Mouse (Mus musculus): Measurements from ENCODE around the gene Kcnk10.

- no peak for TF ChIP-seq ZC3H11A (IDR thresholded peaks at IDR 0.05; ENCODE audit: low read depth, low read length)
- TF ChIP-seq HCFC1 (IDR thresholded peaks at IDR 0.05; ENCODE audit: low read depth, low read length): no peak
- no peak for TF ChIP-seq RAD21 (IDR thresholded peaks at IDR 0.05; ENCODE audit: low read depth, low read length)
- TF ChIP-seq IRF4 (IDR thresholded peaks at IDR 0.05; ENCODE audit: low read depth, low read length): no peak
- TF ChIP-seq CTCF (conservative IDR thresholded peaks at IDR 0.05 in 1 of 2, IDR thresholded peaks at IDR 0.05 in 1 of 2; ENCODE audit: low read depth in 2 of 2, low read length in 2 of 2): no peak
- TF ChIP-seq MYC (IDR thresholded peaks at IDR 0.05; ENCODE audit: low read depth, low read length): no peak
- no peak for TF ChIP-seq MAX (IDR thresholded peaks at IDR 0.05; ENCODE audit: low read length)
Observed at GRCm38 (mm10) chr12:98396586-98396985, 181.5 kb downstream of the Kcnk10 start.

Data from CH12.LX (cell line).